Mouse (Mus musculus) lung, postnatal 0 days (tissue): ENCODE measurements around the gene Rab33b.

ENCODE experiments used
- CTCF ChIP-seq: IDR thresholded peaks from 2 replicates; pipeline ENCODE4 v1.5.1; 2016; ENCODE audit warnings: antibody characterized with exemption, mild to moderate bottlenecking
- EP300 ChIP-seq: IDR thresholded peaks from 2 replicates; pipeline ENCODE4 v1.6.1; 2016; ENCODE audit warnings: antibody characterized with exemption, mild to moderate bottlenecking, control low read depth

DNA sequence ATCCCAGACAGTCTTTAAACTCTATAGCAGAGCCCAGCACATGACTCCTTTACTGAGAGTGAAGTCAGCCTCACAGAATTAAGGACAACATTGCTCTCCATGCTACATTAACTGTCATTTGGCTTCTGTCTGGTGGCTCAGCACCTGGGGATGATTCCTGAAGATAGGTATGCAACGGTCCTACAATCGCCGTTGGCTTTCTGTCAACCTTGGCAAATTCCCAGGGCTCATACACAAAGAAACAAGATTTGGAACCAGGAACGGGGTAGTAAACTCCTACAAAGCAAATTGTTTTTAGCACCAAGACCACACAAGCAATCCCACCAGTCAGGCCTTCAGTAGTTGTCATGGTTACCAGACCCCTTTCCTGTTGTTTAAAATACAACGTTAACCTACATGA, 49.9 kb downstream of the Rab33b start:
- TF ChIP-seq CTCF (no peak), EP300 (no peak)
